Mouse (Mus musculus): ENCODE data around the gene Ube2o.

Gene Ube2o

GRCm38 (mm10) chr11:116543110-116543509 lies 38.1 kb downstream of the Ube2o start:
- no peak for DNase-seq (ENCODE audit: low read depth, low spot score)

DNA sequence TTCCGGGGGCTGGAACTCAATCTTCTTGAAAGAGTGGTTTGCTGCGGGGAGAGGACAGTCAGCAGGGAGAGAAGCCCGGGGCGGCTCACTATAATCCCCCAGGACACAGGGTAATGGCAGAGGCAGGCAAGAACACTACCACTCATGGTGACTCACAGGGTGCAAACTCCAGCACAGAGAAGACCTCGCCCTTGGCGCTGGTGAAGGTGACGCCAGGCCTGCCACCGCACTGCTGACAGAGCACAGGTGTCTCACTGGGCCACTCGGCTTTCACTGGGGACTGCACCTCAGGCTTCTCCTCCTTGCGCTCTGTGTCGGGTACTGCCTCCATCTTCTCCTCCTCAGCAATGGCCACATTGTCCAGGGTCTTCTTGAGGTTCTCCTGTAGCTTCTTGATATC lies 40.1 kb downstream of the Ube2o start:
- DNase-seq (ENCODE audit: low read depth, low spot score), result no peak

GRCm38 (mm10) chr11:116538142-116538735 lies 43.0 kb downstream of the Ube2o start:
- peak; percentile 59 for DNase-seq (ENCODE audit: low read depth, low spot score)

GRCm38 (mm10) chr11:116537388-116537787 lies 43.9 kb downstream of the Ube2o start:
- no peak for DNase-seq (ENCODE audit: low read depth, low spot score)

DNA sequence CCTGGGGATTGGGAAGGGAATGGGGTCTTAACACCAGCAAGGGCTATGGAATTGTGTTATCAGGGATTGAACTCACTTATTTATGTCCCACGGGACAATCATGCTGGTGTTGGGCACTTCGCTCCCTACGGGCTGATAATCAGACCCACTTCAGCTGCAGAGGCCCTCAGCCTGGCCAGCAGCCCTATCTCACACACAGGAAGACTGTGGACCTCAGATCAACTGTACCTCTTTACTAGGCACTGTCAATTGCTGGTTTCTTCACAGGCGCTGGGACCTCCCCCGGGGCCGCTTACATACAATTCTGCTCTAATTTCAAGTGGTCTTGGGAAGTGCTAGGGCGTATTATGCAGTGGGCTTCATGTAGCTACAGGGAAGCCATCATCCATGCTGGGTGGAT lies 44.6 kb downstream of the Ube2o start:
- DNase-seq (ENCODE audit: low read depth, low spot score), result no peak

DNA sequence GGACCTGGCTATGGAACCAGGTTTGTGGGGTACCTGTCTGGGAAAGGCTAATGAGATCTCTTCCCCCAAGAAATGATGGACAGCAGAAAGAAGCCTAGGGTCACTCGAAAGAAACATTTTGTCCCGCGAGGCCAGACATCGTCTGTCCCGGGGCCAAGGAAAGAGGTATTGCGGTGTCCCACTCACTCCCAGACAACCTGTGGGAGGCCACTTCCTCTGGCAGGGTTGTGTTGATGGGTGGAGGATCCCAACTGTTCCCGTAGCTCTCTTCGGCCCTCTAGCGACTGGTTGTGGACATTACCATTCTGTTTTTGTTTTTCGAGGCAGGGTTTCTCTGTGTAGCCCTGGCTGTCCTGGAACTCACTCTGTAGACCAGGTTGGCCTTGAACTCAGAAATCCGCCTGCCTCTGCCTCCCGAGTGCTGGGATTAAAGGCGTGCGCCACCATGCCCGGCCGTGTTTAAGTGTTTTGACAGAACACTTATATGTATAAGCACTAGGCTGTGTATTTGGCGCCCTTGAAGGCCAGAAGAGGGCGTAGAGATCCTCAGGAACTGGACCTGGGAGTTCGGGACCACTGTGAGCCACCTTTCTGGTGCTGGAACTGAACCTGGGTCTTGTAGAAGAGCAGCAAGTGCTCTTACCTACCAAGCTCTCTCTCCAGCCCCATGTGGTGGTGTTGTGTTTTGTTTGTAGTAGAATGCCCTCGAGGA lies 46.9 kb downstream of the Ube2o start:
- peak; percentile 93 for DNase-seq (ENCODE audit: low read depth, low spot score)

GRCm38 (mm10) chr11:116533341-116534153 lies 47.7 kb downstream of the Ube2o start:
- peak; percentile 80 for DNase-seq (ENCODE audit: low read depth, low spot score)

DNA sequence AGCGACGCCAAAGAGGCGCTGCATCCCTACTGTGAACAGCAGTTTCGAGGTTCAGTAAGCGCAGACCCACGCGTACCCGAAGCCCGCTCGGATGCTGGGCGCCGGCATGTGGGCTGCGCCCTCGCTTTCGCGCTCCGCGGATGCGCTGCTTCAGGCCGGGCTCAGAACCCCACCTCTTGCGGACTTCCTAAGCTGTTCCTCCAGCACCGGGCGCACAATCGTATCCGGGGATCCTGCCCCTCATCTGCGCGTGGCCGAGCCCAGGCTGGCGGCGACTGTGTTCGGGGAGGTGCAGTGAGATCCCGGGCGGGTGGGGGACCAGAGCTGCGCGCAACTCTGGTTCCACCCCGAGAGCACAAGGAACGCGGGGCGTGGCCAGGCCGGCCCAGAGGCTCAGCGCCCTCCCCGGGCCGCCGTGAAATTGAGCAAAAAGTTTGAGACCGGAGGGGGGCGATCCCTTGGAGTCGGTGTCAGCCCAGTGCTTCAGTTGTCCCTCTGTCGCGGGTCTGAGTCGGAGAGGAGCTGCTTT lies 48.4 kb downstream of the Ube2o start:
- DNase-seq (ENCODE audit: low read depth, low spot score), result peak; percentile 77

GRCm38 (mm10) chr11:116532262-116532809 lies 48.9 kb downstream of the Ube2o start:
- DNase-seq (ENCODE audit: low read depth, low spot score), result no peak

DNA sequence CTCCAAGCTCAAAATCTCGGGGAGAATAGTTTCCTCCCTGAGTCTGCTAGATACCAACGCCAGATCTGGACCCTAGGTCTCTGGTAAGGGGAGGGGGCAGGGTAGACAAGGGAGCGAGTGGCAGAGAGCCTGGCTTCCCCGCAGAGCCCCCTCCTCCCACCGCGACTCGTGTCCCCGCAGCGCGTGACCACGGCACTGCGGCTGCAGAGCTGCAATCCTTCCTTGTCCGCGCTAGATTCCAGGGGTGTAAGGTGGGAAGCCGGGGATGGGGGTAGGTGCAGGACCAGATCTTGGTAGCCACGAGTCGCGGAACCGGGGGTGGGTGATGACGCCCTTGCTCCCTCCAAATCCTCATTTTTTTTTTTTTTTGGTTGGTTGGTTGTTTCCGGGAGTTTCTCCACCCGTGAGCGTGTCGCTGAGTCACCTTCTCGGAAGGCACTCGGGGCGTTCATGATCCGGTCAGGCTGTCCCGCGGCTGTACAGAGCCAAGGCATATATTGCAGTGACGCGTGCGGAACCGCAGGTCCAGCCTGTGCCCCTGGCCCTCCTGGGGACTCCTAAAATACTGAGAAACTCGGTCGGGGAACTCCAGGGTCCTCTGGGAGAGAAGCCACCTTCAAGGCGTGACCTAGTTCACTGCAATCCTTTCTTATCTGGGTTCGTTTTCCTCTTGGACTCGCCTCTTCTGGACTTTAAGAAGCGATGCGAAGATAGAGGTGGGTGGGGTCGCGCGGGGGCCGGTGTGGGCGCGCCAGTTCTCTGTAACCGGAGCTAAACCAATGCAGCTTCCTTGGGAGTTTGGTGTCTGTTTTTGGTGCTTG lies 49.7 kb downstream of the Ube2o start:
- no peak for DNase-seq (ENCODE audit: low read depth, low spot score)

GRCm38 (mm10) chr11:116530187-116531147 lies 50.8 kb downstream of the Ube2o start, which contains the start of gene Sphk1:
Gene Sphk1 (plus strand): TSS chr11:116530925.
- no peak for DNase-seq (ENCODE audit: low read depth, low spot score)

- DNase-seq (ENCODE audit: low read depth, low spot score), result no peak
Measured at GRCm38 (mm10) chr11:116528636-116529320, 52.5 kb downstream of the Ube2o start.

- no peak for DNase-seq (ENCODE audit: low read depth, low spot score)
Measured at GRCm38 (mm10) chr11:116523699-116524189, 57.5 kb downstream of the Ube2o start.

DNA sequence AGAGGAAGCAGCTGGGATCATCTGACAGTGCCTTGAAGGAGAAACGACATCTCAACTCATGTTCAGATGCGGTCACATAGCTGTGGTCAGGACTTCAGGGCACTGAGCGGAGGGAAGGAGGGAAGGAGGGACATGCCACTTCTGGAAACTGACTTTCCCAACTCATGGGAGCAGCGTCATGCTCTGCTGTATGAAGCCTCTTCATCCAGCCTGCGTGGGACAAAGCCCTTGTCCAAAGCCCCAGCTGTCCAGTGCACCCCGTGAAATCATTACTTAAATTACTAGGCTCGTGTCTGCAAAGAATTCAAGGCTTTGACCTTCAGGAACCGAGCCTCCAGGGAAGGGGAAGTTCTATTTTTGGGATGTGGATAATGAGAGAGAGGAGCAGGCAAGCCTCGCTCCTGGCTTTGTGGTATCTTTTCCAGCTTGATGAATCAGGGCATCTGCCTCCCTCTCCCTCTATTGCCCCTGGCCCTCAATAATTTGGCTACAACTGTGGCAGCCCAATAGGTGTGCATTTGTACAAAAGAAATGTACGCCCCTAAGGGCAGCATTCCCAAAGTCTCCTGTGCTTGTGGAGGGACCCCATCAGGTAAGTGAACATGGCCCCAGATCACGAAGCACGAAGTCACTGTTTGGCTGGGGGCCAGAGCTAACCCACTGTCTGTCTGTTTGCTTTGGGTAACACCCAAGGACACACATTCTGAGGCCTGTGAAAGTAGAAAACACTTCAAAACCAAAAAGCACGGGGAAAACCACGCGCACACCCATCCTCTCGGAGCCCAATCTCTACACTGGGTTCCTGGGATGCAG lies 58.2 kb downstream of the Ube2o start:
- no peak for DNase-seq (ENCODE audit: low read depth, low spot score)

DNA sequence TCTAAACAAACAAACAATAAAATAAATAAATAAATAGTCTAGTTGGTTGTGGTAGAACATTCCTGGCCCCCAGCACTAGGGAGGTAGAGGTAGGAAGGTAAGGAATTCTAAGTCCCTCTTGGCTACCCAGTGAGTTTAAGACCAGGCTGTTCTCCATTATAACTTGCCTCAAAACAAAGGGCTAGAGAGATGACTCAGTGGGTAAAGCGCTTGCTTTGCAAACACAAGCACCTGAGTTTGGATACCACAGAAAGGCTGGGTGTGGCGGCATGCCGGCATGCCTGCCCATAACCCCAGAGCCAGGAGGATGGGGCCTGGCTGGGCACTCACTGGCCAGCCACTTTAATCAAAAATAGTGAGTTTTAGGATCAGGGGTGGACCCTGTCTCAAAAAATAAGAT lies 59.2 kb downstream of the Ube2o start:
- DNase-seq (ENCODE audit: low read depth, low spot score), result no peak

GRCm38 (mm10) chr11:116521143-116521542 lies 60.1 kb downstream of the Ube2o start:
- DNase-seq (ENCODE audit: low read depth, low spot score), result peak; percentile 62

DNA sequence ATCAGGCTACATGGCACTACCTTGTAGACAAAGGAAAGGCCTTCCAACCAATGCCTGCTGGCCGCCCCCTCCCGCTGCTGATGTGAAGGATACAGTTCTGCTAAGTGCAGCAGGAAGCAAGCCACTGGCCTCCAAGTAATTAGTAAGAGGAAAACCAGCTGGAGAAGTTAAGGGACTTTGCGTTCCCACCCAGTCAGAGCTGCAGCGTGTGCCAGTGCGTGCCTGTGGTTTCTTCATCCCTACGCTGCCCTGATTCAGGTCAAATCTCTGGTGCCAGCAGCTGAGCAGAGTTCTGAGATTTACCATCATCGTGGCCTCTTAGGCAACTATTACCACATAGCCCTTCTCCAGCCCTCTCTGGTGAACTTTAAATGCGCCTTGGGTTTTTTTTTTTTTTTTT lies 62.8 kb downstream of the Ube2o start:
- no peak for DNase-seq (ENCODE audit: low read depth, low spot score)

DNA sequence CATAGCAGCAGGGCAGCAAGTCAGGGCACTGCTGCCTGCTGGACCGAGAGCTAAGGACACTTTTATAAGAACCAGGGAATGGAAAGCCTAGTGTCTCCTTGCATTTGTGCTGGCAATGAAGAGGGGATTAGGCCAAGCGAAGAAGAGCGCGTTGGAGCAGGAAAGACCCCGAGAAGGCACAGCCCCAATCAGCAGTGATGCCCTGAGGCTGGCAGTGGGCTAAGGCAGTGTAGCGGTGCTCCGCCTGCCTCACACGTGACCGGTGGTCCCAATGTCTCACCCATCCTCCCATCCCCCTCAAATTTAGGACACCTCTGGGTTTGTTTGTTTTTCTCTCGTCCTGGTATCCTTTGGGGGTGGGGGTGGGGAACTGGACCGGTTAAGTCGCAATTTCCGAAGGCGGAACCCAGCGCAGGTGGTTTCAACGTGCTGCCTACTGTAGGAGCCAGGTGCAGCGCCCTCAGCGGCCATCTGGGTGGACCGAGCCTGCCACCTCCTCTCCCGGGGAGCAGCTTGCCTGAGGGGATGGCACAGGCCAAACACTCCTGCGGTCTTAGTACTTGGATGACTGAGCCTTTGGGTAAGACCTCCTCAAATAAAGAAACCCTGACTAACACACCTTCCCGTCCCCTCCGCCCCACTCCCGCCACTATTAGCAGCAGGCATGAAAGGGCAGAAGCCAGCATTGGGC lies 65.8 kb downstream of the Ube2o start:
- no peak for DNase-seq (ENCODE audit: low read depth, low spot score)
